Mouse (Mus musculus) thymus, adult 2 months (tissue): ENCODE data around the gene Gtf2ird1.

Experiments
- CTCF ChIP-seq: fragments of 200-500 bp; IDR thresholded peaks from 2 replicates; pipeline ENCODE4 v1.5.1; 2012; ENCODE audit warnings: mild to moderate bottlenecking, control low read depth, low read length, moderate library complexity, borderline replicate concordance; ENCODE audit not compliant: control insufficient read depth, poor library complexity, insufficient read depth; ENCODE audit errors: extremely low read depth
- POLR2A ChIP-seq: fragments of 200-500 bp; IDR thresholded peaks from 2 replicates; pipeline ENCODE4 v1.6.1; 2012; ENCODE audit warnings: mild to moderate bottlenecking, low read length, control low read depth, moderate library complexity; ENCODE audit not compliant: control insufficient read depth, poor library complexity, insufficient read depth; ENCODE audit errors: extremely low read depth

- TF ChIP-seq POLR2A (no peak), CTCF (no peak)
These were observed 33.1 kb downstream of the Gtf2ird1 start for GRCm38 (mm10) chr5:134423372-134423771.
